Mouse (Mus musculus) bone marrow macrophage, adult 2 months (primary cell): ENCODE measurements around the gene Dnah2.

Experiments
- CTCF ChIP-seq: IDR thresholded peaks from 2 replicates; pipeline ENCODE4 v1.5.1; 2012; ENCODE audit warnings: low read depth, mild to moderate bottlenecking, low read length, moderate library complexity
- POLR2A ChIP-seq: IDR thresholded peaks from 2 replicates; pipeline ENCODE4 v1.6.1; 2012; ENCODE audit warnings: mild to moderate bottlenecking, low read depth, low read length, borderline replicate concordance

GRCm38 (mm10) chr11:69410045-69410309, 138.9 kb downstream of the Dnah2 start:
- no peak for TF ChIP-seq CTCF
- TF ChIP-seq POLR2A = no peak
